Mouse (Mus musculus): ENCODE results near the gene Gskip.
A peak's percentile ranks its signal among the peaks of the same experiment; 100 is the strongest.

GRCm38 (mm10) chr12:105722657-105723056, 38.0 kb downstream of the Gskip start:
- peak; percentile 58 for TF ChIP-seq CTCF (IDR thresholded peaks at IDR 0.05; ENCODE audit: borderline replicate concordance, insufficient read depth, low read depth, low read length)
- no peak for TF ChIP-seq POLR2A (IDR thresholded peaks at IDR 0.05; ENCODE audit: borderline replicate concordance, insufficient read depth, low read length)

Measured in cerebellum, adult 2 months (tissue).